Mouse (Mus musculus) bone marrow macrophage, adult 2 months (primary cell): ENCODE measurements around the gene Nfix.

Experiments used
- CTCF ChIP-seq: IDR thresholded peaks from 2 replicates; pipeline ENCODE4 v1.5.1; 2012; ENCODE audit warnings: low read depth, mild to moderate bottlenecking, low read length, moderate library complexity
- POLR2A ChIP-seq: IDR thresholded peaks from 2 replicates; pipeline ENCODE4 v1.6.1; 2012; ENCODE audit warnings: mild to moderate bottlenecking, low read depth, low read length, borderline replicate concordance

DNA sequence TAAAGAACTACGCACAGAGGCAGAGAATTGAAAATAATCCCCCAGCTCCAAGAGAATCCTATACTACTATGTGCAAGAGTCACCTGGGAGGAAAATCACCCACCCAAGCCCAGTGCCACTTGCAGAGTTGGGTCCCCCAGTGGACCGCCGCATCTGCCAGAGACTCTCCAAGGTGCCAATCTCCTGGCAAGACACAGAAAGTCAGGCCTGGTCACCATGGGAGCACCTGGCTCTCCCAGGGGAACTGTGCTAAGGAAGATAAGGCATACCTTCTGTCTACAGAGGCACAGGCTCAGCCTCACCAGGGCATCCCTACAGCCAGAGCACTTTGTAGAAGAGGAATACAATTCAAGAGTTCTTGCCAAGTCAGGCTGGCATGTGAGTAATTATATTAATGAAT lies 41.8 kb downstream of the Nfix start:
- TF ChIP-seq CTCF: no peak
- TF ChIP-seq POLR2A: no peak
